Mouse (Mus musculus) kidney, embryonic 15.5 days (tissue): ENCODE measurements around the gene Cfdp1. TPM values are rescaled to one million over a fixed set of nuclear protein-coding genes. Genes with fewer than 3 reads are reported as not detected.

Experiments
- ATAC-seq: fragments of 200-750 bp; cut with Nextera tagmentation; replicated peaks from 2 replicates; pipeline ENCODE4 v1.8.0; 2017; ENCODE audit warnings: moderate TSS enrichment; ENCODE audit not compliant: low FRiP score
- H3K27ac ChIP-seq: fragments of 300-500 bp; sonication (generic); 2 replicates; pipeline ENCODE4 v1.5.1; 2015; ENCODE audit warnings: mild to moderate bottlenecking, inconsistent platforms
- H3K27me3 ChIP-seq: fragments of 300-500 bp; sonication (generic); 2 replicates; pipeline ENCODE4 v1.6.1; 2015; ENCODE audit warnings: inconsistent platforms
- H3K36me3 ChIP-seq: fragments of 300-500 bp; sonication (generic); 2 replicates; pipeline ENCODE4 v1.6.1; 2015; ENCODE audit warnings: inconsistent platforms
- H3K4me1 ChIP-seq: fragments of 300-500 bp; sonication (generic); 2 replicates; pipeline ENCODE4 v1.6.1; 2015; ENCODE audit warnings: inconsistent platforms
- H3K4me2 ChIP-seq: fragments of 300-500 bp; sonication (generic); 2 replicates; pipeline ENCODE4 v1.6.1; 2015; ENCODE audit warnings: moderate library complexity, mild to moderate bottlenecking, inconsistent platforms
- H3K4me3 ChIP-seq: fragments of 300-500 bp; sonication (generic); replicated peaks from 2 replicates; pipeline ENCODE4 v1.5.1; 2015; ENCODE audit warnings: mild to moderate bottlenecking, inconsistent platforms
- H3K9ac ChIP-seq: fragments of 300-500 bp; sonication (generic); 2 replicates; pipeline ENCODE4 v1.6.1; 2015; ENCODE audit warnings: mild to moderate bottlenecking, inconsistent platforms
- H3K9me3 ChIP-seq: fragments of 300-500 bp; sonication (generic); replicated peaks from 2 replicates; pipeline ENCODE4 v1.6.1; 2016; ENCODE audit warnings: inconsistent platforms
- WGBS: fragments of 180-500 bp; shearing (Covaris S2); methylation state at CpG from one replicate; pipeline ENCODE4 v1.1.7; 2015; ENCODE audit warnings: mixed read lengths; 5-methylcytosine and 5-hydroxymethylcytosine counted together
- polyA plus RNA-seq: library from polyadenylated mRNA; unstranded; fragments of >200 nt; fragmentation: Nextera tagmentation; extraction: Ambion mirVana; gene quantifications from 2 replicates; pipeline ENCODE4 v1.2.1, GENCODE M21; 2015

Cfdp1 gene
- polyA plus RNA-seq, 1 experiment from 2014 or later = 233 TPM

- 7% methylated on average over 5 of the region's 5 CpGs for WGBS
- Histone ChIP-seq H3K4me1 (peaks cover 82% of the 10 kb centered on the region), H3K27me3 (no peaks in the 10 kb centered on the region), H3K9ac (0 out of 2 replicates have a peak overlapping the region, but pooled peaks have one; percentile 29), H3K9me3 (no peaks in the 10 kb centered on the region), H3K4me2 (peak overlapping the region; percentile 73), H3K27ac (peak overlapping the region; percentile 85), H3K4me3 (no peak overlapping the region; the same call in 1 of the 2 replicates), H3K36me3 (no peaks in the 10 kb centered on the region)
- ATAC-seq = peak; percentile 17
Observed at GRCm38 (mm10) chr8:111733581-111734243, 120.4 kb downstream of the Cfdp1 start.

GRCm38 (mm10) chr8:111732406-111733085 is 121.5 kb downstream of the Cfdp1 start:
- H3K27me3 ChIP-seq = no peaks in the 10 kb centered on the region
- ATAC-seq = 0 out of 2 replicates have a peak, but pooled peaks have one; percentile 0
- peak overlapping the region; percentile 11 for H3K9ac ChIP-seq
- peak overlapping the region; percentile 73 for H3K4me2 ChIP-seq
- peak overlapping the region; percentile 85 for H3K27ac ChIP-seq
- H3K36me3 ChIP-seq = no peaks in the 10 kb centered on the region
- no peaks in the 10 kb centered on the region for H3K9me3 ChIP-seq
- WGBS = 24% methylated on average over 10 of the region's 10 CpGs
- peak overlapping the region; percentile 68 for H3K4me3 ChIP-seq
- peaks cover 91% of the 10 kb centered on the region for H3K4me1 ChIP-seq

GRCm38 (mm10) chr8:111732004-111732403 is 122.1 kb downstream of the Cfdp1 start:
- H3K4me2 ChIP-seq = peak overlapping the region; percentile 73
- H3K4me1 ChIP-seq = peaks cover 95% of the 10 kb centered on the region
- WGBS = under 1% methylated on average over 37 of the region's 41 CpGs
- H3K27me3 ChIP-seq = no peaks in the 10 kb centered on the region
- peak overlapping the region; percentile 68 for H3K4me3 ChIP-seq
- no peaks in the 10 kb centered on the region for H3K36me3 ChIP-seq
- H3K9ac ChIP-seq = peak overlapping the region; percentile 76
- no peaks in the 10 kb centered on the region for H3K9me3 ChIP-seq
- H3K27ac ChIP-seq = peak overlapping the region; percentile 85
- peak; percentile 93 for ATAC-seq

GRCm38 (mm10) chr8:111731231-111731977 is 122.7 kb downstream of the Cfdp1 start:
- Histone ChIP-seq H3K4me3 (peak overlapping the region; percentile 68), H3K4me2 (peak overlapping the region; percentile 73), H3K27me3 (no peaks in the 10 kb centered on the region), H3K4me1 (peaks cover 95% of the 10 kb centered on the region), H3K9ac (peak overlapping the region; percentile 76), H3K36me3 (no peaks in the 10 kb centered on the region), H3K9me3 (no peaks in the 10 kb centered on the region), H3K27ac (peak overlapping the region; percentile 85)
- peak; percentile 19 for ATAC-seq
- WGBS = under 1% methylated on average over 39 of the region's 39 CpGs

- H3K4me2 ChIP-seq = peak overlapping the region; percentile 73
- ATAC-seq = no peak
- H3K4me3 ChIP-seq = peak overlapping the region; percentile 68; the same call in 1 of the 2 replicates
- peak overlapping the region; percentile 14; the same call in 1 of the 2 replicates for H3K9ac ChIP-seq
- H3K4me1 ChIP-seq = peaks cover 91% of the 10 kb centered on the region
- no peaks in the 10 kb centered on the region for H3K36me3 ChIP-seq
- H3K27ac ChIP-seq = peak overlapping the region; percentile 85
- no peaks in the 10 kb centered on the region for H3K9me3 ChIP-seq
- no peaks in the 10 kb centered on the region for H3K27me3 ChIP-seq
- WGBS = 44% methylated on average over 7 of the region's 7 CpGs
Observed at GRCm38 (mm10) chr8:111729233-111730170, 124.6 kb downstream of the Cfdp1 start.

- ATAC-seq = no peak
- Histone ChIP-seq H3K4me1 (peaks cover 89% of the 10 kb centered on the region), H3K27ac (0 out of 2 replicates have a peak overlapping the region, but pooled peaks have one; percentile 2), H3K36me3 (no peaks in the 10 kb centered on the region), H3K27me3 (no peaks in the 10 kb centered on the region), H3K4me2 (peak overlapping the region; percentile 8; the same call in 1 of the 2 replicates), H3K9me3 (no peaks in the 10 kb centered on the region), H3K4me3 (no peak overlapping the region), H3K9ac (no peak overlapping the region)
- 73% methylated on average over 5 of the region's 5 CpGs for WGBS
Observed at GRCm38 (mm10) chr8:111728481-111728880, 125.6 kb downstream of the Cfdp1 start.

- H3K4me3 ChIP-seq = no peak overlapping the region
Observed at GRCm38 (mm10) chr8:111727553-111727952, 126.5 kb downstream of the Cfdp1 start.

GRCm38 (mm10) chr8:111726102-111726900 is 127.8 kb downstream of the Cfdp1 start:
- H3K9ac ChIP-seq = no peak overlapping the region
- peak overlapping the region; percentile 78 for H3K27ac ChIP-seq
- peak; percentile 50 for ATAC-seq
- H3K36me3 ChIP-seq = no peaks in the 10 kb centered on the region
- no peak overlapping the region for H3K4me3 ChIP-seq
- peak overlapping the region; percentile 12; the same call in 1 of the 2 replicates for H3K4me2 ChIP-seq
- H3K9me3 ChIP-seq = no peaks in the 10 kb centered on the region
- WGBS = 58% methylated on average over 7 of the region's 7 CpGs
- H3K27me3 ChIP-seq = no peaks in the 10 kb centered on the region
- H3K4me1 ChIP-seq = peaks cover 74% of the 10 kb centered on the region

More at GRCm38 (mm10) chr8:111727553-111727952, 126.5 kb downstream of the Cfdp1 start:
- ATAC-seq = no peak
- Histone ChIP-seq H3K36me3 (no peaks in the 10 kb centered on the region), H3K4me2 (no peak overlapping the region), H3K4me1 (peaks cover 80% of the 10 kb centered on the region), H3K27me3 (no peaks in the 10 kb centered on the region), H3K27ac (no peak overlapping the region), H3K9me3 (no peaks in the 10 kb centered on the region), H3K9ac (no peak overlapping the region)
- WGBS = 75% methylated on average over 4 of the region's 4 CpGs

- no peak for ATAC-seq
Observed at GRCm38 (mm10) chr8:111725341-111725740, 128.8 kb downstream of the Cfdp1 start.

GRCm38 (mm10) chr8:111720115-111720544 is 134.0 kb downstream of the Cfdp1 start:
- Histone ChIP-seq H3K4me2 (no peak overlapping the region), H3K9me3 (no peaks in the 10 kb centered on the region), H3K4me1 (peaks cover 65% of the 10 kb centered on the region), H3K9ac (no peak overlapping the region), H3K27me3 (no peaks in the 10 kb centered on the region), H3K4me3 (no peak overlapping the region), H3K36me3 (peaks cover 44% of the 10 kb centered on the region), H3K27ac (peak overlapping the region; percentile 49; the same call in 1 of the 2 replicates)
- no peak; the same call in 1 of the 2 replicates for ATAC-seq
- WGBS = 37% methylated on average over 4 of the region's 4 CpGs

More at GRCm38 (mm10) chr8:111725341-111725740, 128.8 kb downstream of the Cfdp1 start:
- no peak overlapping the region for H3K4me2 ChIP-seq
- 89% methylated on average over 6 of the region's 6 CpGs for WGBS
- no peaks in the 10 kb centered on the region for H3K9me3 ChIP-seq
- H3K27me3 ChIP-seq = no peaks in the 10 kb centered on the region
- H3K4me1 ChIP-seq = peaks cover 74% of the 10 kb centered on the region
- H3K36me3 ChIP-seq = peaks cover 9% of the 10 kb centered on the region
- no peak overlapping the region for H3K27ac ChIP-seq
- H3K4me3 ChIP-seq = no peak overlapping the region
- no peak overlapping the region for H3K9ac ChIP-seq
